Mouse (Mus musculus) hindbrain, embryonic 10.5 days (tissue): ENCODE measurements around the gene Apoa1. TPM values are rescaled to one million over a fixed set of nuclear protein-coding genes. Genes with fewer than 3 reads are reported as not detected.

Experiments used
- DNase-seq: peaks from one replicate; pipeline ENCODE4 v3.0.0-alpha.2; 2017; ENCODE audit warnings: low spot score
- H3K27ac ChIP-seq: fragments of 300-500 bp; sonication (generic); 2 replicates; pipeline ENCODE4 v1.5.1; 2016; ENCODE audit warnings: mild to moderate bottlenecking, moderate library complexity
- H3K27me3 ChIP-seq: fragments of 300-500 bp; sonication (generic); 2 replicates; pipeline ENCODE4 v1.6.1; 2016; ENCODE audit warnings: mild to moderate bottlenecking; ENCODE audit not compliant: poor library complexity, insufficient read depth, severe bottlenecking
- H3K36me3 ChIP-seq: fragments of 300-500 bp; sonication (generic); 2 replicates; pipeline ENCODE4 v1.6.1; 2016; ENCODE audit warnings: mild to moderate bottlenecking, moderate library complexity
- H3K4me1 ChIP-seq: fragments of 300-500 bp; sonication (generic); replicated peaks from 2 replicates; pipeline ENCODE4 v1.6.1; 2016; ENCODE audit warnings: mild to moderate bottlenecking
- H3K4me3 ChIP-seq: fragments of 300-500 bp; sonication (generic); 2 replicates; pipeline ENCODE4 v1.5.1; 2016; ENCODE audit warnings: mild to moderate bottlenecking, moderate library complexity
- H3K9me3 ChIP-seq: fragments of 300-500 bp; sonication (generic); 2 replicates; pipeline ENCODE4 v1.6.1; 2016; ENCODE audit warnings: mild to moderate bottlenecking, moderate library complexity
- WGBS: fragments of 180-500 bp; shearing (Covaris S2); methylation state at CpG from one replicate; pipeline ENCODE4 v1.1.7; 2016; 5-methylcytosine and 5-hydroxymethylcytosine counted together
- polyA plus RNA-seq: library from polyadenylated mRNA; unstranded; fragments of >200 nt; fragmentation: Nextera tagmentation; extraction: Ambion mirVana; gene quantifications from 2 replicates; pipeline ENCODE4 v1.2.1, GENCODE M21; 2016

Apoa1 gene
- polyA plus RNA-seq: 0.75 and 0.88 TPM in 2 replicates

- no peaks in the 10 kb centered on the region for H3K9me3 ChIP-seq
- peaks cover 15% of the 10 kb centered on the region for H3K4me1 ChIP-seq
- H3K4me3 ChIP-seq: no peak within 1 kb of the TSS
- no peak within 1 kb of the TSS for H3K27ac ChIP-seq
- WGBS: 66% methylated on average over 9 of the region's 9 CpGs
- H3K27me3 ChIP-seq: peaks cover 35% of the 10 kb centered on the region
- peaks cover 2% of the 10 kb centered on the region for H3K36me3 ChIP-seq
- no peak for DNase-seq
These were observed at the start of gene Apoa1 for GRCm38 (mm10) chr9:46228491-46228890. TSS of gene Apoa1 (plus strand) at chr9:46228580.

GRCm38 (mm10) chr9:46178595-46178994 is 49.8 kb upstream of the Apoa1 start:
- no peak for DNase-seq
- no peak overlapping the region for H3K27ac ChIP-seq
- H3K4me3 ChIP-seq: no peak overlapping the region
- H3K9me3 ChIP-seq: no peaks in the 10 kb centered on the region
- H3K36me3 ChIP-seq: peaks cover 12% of the 10 kb centered on the region
- no peaks in the 10 kb centered on the region for H3K27me3 ChIP-seq
- H3K4me1 ChIP-seq: 0 out of 2 replicates have a peak, but pooled peaks cover 9% of the 10 kb centered on the region
- WGBS: 92% methylated on average over 9 of the region's 9 CpGs

DNA sequence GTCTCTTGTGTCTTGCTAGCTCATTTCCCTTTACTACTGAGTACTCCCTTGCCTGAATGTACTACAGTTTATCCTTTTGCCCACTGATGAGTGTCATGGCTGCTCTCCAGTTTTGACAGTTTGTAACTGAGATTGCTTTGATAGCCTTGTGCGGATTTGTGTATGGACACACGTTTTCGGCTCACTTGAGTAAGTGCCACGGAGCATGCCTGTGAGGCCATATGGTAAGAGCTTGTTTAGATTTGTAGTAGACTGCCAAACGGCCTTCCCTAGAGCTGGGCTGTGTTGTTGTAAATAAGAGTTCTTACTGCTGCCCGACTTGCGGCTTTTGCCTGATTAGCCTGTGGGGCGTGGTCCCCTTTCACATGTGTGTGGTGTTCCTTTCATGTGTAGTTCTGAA is 47.1 kb upstream of the Apoa1 start:
- WGBS: 90% methylated on average over 8 of the region's 8 CpGs
- Histone ChIP-seq H3K4me3 (no peak overlapping the region), H3K36me3 (peaks cover 12% of the 10 kb centered on the region), H3K27ac (no peak overlapping the region), H3K27me3 (no peaks in the 10 kb centered on the region), H3K4me1 (0 out of 2 replicates have a peak, but pooled peaks cover 3% of the 10 kb centered on the region), H3K9me3 (no peaks in the 10 kb centered on the region)
- DNase-seq: no peak

GRCm38 (mm10) chr9:46184542-46184941 is 43.8 kb upstream of the Apoa1 start:
- Histone ChIP-seq H3K9me3 (no peaks in the 10 kb centered on the region), H3K27ac (no peak overlapping the region), H3K27me3 (no peaks in the 10 kb centered on the region), H3K4me1 (0 out of 2 replicates have a peak, but pooled peaks cover 3% of the 10 kb centered on the region), H3K4me3 (no peak overlapping the region), H3K36me3 (no peaks in the 10 kb centered on the region)
- DNase-seq: no peak
- 91% methylated on average over 5 of the region's 5 CpGs for WGBS

DNA sequence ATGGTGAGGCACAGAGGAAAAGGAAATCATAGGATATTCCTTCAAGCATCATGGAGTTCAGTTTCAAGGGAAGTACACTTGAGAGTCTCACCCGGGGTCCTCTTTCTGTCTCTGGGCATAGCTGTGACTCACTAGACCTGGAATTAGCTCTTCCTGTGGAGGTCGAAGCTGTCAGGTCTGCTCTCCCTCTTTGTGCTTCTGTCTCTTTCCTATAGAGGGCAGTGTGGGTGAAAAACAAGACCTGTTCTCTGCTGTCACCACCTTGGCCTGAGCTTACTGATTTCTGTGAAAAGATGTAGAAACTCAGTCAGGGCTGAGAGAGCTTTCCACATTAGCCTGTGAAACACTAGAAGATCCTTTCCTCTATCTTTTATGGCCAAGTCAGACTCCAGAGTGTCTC is 43.2 kb upstream of the Apoa1 start:
- no peaks in the 10 kb centered on the region for H3K9me3 ChIP-seq
- no peak overlapping the region for H3K4me3 ChIP-seq
- WGBS: 43% methylated on average over 2 of the region's 2 CpGs
- 0 out of 2 replicates have a peak, but pooled peaks cover 3% of the 10 kb centered on the region for H3K4me1 ChIP-seq
- DNase-seq: no peak
- H3K27ac ChIP-seq: no peak overlapping the region
- no peaks in the 10 kb centered on the region for H3K27me3 ChIP-seq
- no peaks in the 10 kb centered on the region for H3K36me3 ChIP-seq

- H3K4me1 ChIP-seq: no peaks in the 10 kb centered on the region
- no peak overlapping the region for H3K4me3 ChIP-seq
- DNase-seq: no peak
- no peaks in the 10 kb centered on the region for H3K36me3 ChIP-seq
- no peak overlapping the region for H3K27ac ChIP-seq
- H3K9me3 ChIP-seq: no peaks in the 10 kb centered on the region
- 86% methylated on average over 1 of the region's 1 CpGs for WGBS
- no peaks in the 10 kb centered on the region for H3K27me3 ChIP-seq
These were observed 42.0 kb upstream of the Apoa1 start for GRCm38 (mm10) chr9:46186387-46186786.

DNA sequence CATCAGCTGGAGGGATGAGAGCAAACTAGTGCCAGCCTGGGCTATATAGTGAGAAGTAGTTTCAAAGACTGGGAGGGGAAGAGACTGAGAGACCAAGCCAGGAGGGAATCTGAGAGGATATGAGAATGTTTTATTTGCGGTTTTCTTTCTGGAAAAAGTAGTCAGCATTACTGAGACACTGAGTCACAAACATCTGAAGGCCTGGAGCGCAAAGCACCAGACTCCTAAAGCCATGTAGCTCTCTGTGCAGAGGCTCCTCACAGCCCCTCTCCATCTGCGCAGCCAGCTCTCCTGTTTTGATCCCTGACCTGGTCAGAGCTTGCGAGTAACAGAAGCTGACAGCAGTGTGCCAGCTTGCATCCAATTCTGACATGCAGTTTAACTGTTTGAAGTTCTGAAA is 40.0 kb upstream of the Apoa1 start:
- no peaks in the 10 kb centered on the region for H3K9me3 ChIP-seq
- WGBS: 82% methylated on average over 4 of the region's 4 CpGs
- no peaks in the 10 kb centered on the region for H3K4me1 ChIP-seq
- no peaks in the 10 kb centered on the region for H3K36me3 ChIP-seq
- no peak overlapping the region for H3K4me3 ChIP-seq
- H3K27me3 ChIP-seq: no peaks in the 10 kb centered on the region
- DNase-seq: no peak
- no peak overlapping the region for H3K27ac ChIP-seq

DNA sequence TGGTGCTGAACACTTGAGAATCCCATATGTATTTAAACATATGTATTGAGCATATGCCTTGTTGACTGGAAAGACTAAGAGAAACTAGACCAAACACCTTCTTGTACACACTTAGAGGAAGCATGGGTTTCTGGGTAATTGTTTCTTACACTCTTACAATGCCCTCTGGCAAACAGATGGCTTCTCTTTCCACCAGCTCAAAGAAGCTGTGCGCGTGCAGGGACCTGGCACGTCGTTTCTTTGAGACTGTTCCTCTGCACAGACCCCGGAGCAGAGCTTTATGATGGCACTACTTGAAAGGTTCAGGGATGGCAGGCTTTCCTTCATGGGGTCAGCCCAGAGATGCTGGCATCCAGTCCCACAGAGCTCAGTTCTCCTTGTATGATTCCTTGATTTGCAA is 39.4 kb upstream of the Apoa1 start:
- H3K9me3 ChIP-seq: no peaks in the 10 kb centered on the region
- no peak for DNase-seq
- no peak overlapping the region for H3K4me3 ChIP-seq
- WGBS: 87% methylated on average over 5 of the region's 5 CpGs
- no peaks in the 10 kb centered on the region for H3K27me3 ChIP-seq
- peaks cover under 1% of the 10 kb centered on the region; the same call in 1 of the 2 replicates for H3K36me3 ChIP-seq
- H3K4me1 ChIP-seq: no peaks in the 10 kb centered on the region
- 0 out of 2 replicates have a peak overlapping the region, but pooled peaks have one; percentile 23 for H3K27ac ChIP-seq

DNA sequence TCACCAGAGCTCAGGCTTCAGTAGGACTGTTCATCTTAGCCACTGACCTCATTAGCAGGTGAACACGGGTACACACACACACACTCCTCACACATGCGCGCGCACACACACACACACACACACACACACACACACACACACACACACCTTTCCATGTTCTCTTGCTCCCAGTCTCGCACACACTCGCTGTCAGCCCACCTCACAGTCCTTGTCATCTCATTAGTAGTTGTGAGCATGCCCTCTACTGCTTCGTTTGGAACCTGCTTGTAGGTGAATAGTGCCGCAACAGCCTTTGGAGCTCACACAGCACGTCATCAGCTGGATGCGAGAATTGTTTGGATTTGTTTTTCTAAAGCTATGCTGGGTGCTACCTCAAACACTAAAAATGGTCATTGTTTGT is 39.0 kb upstream of the Apoa1 start:
- 85% methylated on average over 10 of the region's 10 CpGs for WGBS

GRCm38 (mm10) chr9:46191234-46191633 is 37.1 kb upstream of the Apoa1 start:
- Histone ChIP-seq H3K27me3 (no peaks in the 10 kb centered on the region), H3K4me3 (no peak overlapping the region), H3K27ac (no peak overlapping the region), H3K9me3 (no peaks in the 10 kb centered on the region), H3K36me3 (peaks cover 23% of the 10 kb centered on the region), H3K4me1 (no peaks in the 10 kb centered on the region)
- DNase-seq: no peak
- WGBS: 75% methylated on average over 8 of the region's 8 CpGs

More for the DNA sequence above, 39.0 kb upstream of the Apoa1 start:
- Histone ChIP-seq H3K9me3 (no peaks in the 10 kb centered on the region), H3K36me3 (peaks cover 5% of the 10 kb centered on the region), H3K4me1 (no peaks in the 10 kb centered on the region), H3K27ac (0 out of 2 replicates have a peak overlapping the region, but pooled peaks have one; percentile 23), H3K27me3 (no peaks in the 10 kb centered on the region), H3K4me3 (no peak overlapping the region)
- no peak for DNase-seq

DNA sequence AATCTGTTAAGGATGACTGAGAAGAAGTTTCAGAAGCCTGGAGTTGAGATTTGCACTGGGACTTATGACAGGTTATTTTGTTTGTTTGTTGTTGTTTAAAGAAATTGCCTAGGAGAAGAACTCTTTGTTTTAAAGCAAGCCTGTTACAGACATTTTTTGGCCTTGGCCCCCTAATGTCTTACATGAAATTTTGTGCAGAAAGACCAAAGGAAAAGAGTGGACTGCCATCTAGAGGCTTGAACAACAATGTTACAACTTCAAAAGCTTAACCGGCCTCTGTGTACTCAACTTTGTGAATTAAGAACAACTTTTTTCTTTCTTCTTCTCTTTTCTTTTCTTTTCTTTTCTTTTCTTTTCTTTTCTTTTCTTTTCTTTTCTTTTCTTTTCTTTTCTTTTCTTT is 36.7 kb upstream of the Apoa1 start:
- Histone ChIP-seq H3K27me3 (no peaks in the 10 kb centered on the region), H3K36me3 (peaks cover 27% of the 10 kb centered on the region), H3K9me3 (no peaks in the 10 kb centered on the region), H3K4me3 (no peak overlapping the region), H3K4me1 (no peaks in the 10 kb centered on the region), H3K27ac (no peak overlapping the region)
- 51% methylated on average over 1 of the region's 1 CpGs for WGBS
- DNase-seq: no peak

- Histone ChIP-seq H3K36me3 (peaks cover 34% of the 10 kb centered on the region), H3K4me3 (no peak overlapping the region), H3K4me1 (no peaks in the 10 kb centered on the region), H3K27me3 (no peaks in the 10 kb centered on the region), H3K27ac (no peak overlapping the region), H3K9me3 (no peaks in the 10 kb centered on the region)
- no peak for DNase-seq
- WGBS: 80% methylated on average over 6 of the region's 6 CpGs
These were observed 35.7 kb upstream of the Apoa1 start for GRCm38 (mm10) chr9:46192642-46193041.

GRCm38 (mm10) chr9:46194809-46195208 is 33.6 kb upstream of the Apoa1 start:
- no peak overlapping the region for H3K4me3 ChIP-seq
- WGBS: 82% methylated on average over 9 of the region's 9 CpGs
- no peaks in the 10 kb centered on the region for H3K9me3 ChIP-seq
- H3K4me1 ChIP-seq: no peaks in the 10 kb centered on the region
- no peaks in the 10 kb centered on the region for H3K27me3 ChIP-seq
- DNase-seq: no peak
- H3K36me3 ChIP-seq: peaks cover 55% of the 10 kb centered on the region
- peak overlapping the region; percentile 35; the same call in 1 of the 2 replicates for H3K27ac ChIP-seq

- Histone ChIP-seq H3K27ac (no peak overlapping the region), H3K27me3 (no peaks in the 10 kb centered on the region), H3K9me3 (no peaks in the 10 kb centered on the region), H3K4me1 (no peaks in the 10 kb centered on the region), H3K36me3 (peaks cover 73% of the 10 kb centered on the region), H3K4me3 (no peak overlapping the region)
- 85% methylated on average over 12 of the region's 12 CpGs for WGBS
- DNase-seq: no peak
These were observed 31.6 kb upstream of the Apoa1 start for GRCm38 (mm10) chr9:46196699-46197169.
